Mouse (Mus musculus): ENCODE data around the gene Cpne1.
A peak's percentile ranks its signal among the peaks of the same experiment; 100 is the strongest.
"Not testable (repeated sequence)": the region's sequence is repeated elsewhere in the genome, so short reads cannot be mapped to it uniquely, and the experiment has no call there.

Gene Cpne1

DNA sequence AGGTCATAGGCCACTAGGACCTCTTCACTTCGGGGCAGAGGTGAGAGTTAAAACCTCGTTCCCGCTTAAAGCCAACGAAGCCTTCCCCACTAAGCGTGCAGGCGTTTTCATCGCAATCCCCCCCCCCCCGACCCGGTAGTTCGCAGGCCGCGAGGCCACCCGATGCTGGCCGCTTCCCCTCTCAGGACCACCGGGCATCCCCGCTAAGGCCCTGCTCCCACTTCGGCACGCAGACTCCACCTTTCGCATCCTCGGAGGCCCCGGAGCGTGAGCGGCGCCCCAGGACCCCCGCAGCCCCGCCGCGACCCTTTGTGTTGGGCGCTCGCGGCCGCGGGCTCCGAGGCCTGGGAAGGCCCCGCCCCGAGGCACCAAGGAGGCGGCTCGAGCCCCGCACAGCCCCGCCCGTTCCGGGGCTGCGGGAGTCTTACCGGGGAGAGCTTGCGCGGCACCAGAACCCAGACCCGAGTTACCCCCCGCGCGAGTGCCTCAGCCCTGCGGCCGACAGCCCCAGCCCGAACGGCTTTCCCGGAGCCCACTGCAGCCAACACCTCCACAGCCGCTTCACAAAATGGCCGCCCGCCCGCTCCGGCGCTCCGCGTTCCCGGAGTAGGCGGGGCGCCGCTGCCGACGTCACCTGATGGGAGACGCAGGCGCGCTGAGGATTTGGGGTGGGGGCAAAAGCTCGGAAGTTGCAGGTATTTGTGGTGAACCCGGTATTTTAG, at the start of gene Cpne1, which contains the start of gene Rbm12:
Cpne1 (minus strand) TSS at position 608 of the 722 bp plus-strand sequence.
Rbm12 (minus strand) TSS at position 621 of the 722 bp plus-strand sequence.
- peak; percentile 91 for DNase-seq (ENCODE audit: low read depth, low spot score)

DNA sequence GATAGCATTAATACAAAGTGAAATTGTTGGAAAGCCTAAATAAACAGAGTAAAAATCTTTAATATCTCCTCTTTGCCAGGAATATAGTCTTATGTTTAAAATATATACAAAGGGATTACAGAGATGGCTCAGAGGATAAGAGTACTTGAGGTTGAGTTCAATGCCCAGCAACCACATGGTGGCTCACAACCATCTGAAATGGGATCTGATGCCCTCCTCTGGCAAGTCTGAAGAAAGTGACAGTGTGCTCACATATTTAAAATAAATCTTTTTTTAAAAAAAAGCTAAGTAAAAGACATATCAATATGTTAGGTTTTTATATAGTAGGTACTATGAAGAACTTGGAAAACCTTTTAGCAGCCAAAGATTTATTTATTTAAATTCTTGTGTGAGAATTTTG, 39.8 kb upstream of the Cpne1 start:
- no peak for DNase-seq (ENCODE audit: low read depth, low spot score)

DNA sequence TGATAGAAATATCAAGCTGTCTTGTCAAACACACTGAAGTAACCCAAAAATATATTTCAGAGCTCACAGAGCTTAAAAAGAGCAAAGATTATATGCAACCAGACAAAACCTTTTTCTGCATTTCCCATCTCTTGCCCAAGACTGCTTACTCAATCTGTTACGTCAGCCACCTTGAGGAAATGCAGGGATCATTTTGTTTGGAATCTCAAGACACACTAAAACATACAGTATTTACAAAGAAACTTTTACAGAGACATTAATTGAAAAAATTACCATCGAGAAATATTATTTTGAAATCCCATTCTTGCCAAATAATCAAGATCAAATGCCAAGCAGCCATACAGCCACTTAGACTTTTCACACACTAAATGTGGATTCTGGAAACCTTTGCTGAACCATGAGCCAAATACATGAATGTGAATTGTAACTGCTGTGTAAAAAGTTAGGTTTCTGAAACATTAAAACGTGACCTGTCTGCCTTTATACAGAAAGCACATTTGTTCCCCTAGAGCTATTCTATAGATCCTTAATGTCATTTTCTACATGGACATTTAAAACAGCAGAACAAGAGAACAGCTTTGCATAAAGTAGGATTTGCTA, 35.7 kb upstream of the Cpne1 start:
- no peak for DNase-seq (ENCODE audit: low read depth, low spot score)

DNA sequence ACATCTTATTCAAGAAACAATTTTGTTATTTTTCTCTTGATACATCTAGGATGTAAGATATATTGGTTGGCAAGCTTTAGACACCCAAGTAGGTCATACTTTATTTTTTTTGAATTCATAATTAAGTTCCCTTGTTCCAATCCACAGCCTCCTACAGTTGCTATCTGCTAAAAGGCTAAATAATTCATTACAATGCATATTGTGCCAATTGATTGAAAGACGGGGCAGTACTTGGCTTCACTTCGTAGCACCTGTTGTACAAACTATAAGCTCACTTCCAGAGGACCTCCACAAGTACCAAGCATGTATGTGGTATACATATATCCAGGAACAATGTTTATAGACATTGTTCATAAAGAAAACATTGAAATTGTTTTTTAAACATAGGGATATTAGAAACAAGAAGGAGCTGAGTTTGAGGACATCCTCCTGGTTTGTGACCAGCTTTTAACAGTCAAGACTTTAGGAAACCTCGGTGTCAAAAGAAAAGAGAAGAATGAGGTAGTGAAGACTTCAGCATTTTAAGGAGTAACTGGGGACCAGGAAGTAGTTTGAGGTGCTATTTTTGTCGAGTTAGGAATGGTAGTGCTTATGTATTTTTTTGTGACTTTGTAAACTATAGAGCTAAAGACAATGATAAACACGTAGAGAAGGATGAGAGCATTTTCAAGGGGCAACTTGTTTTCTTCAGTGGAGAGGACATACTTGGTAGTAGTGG, 34.7 kb upstream of the Cpne1 start:
- DNase-seq (ENCODE audit: low read depth, low spot score): no peak

DNA sequence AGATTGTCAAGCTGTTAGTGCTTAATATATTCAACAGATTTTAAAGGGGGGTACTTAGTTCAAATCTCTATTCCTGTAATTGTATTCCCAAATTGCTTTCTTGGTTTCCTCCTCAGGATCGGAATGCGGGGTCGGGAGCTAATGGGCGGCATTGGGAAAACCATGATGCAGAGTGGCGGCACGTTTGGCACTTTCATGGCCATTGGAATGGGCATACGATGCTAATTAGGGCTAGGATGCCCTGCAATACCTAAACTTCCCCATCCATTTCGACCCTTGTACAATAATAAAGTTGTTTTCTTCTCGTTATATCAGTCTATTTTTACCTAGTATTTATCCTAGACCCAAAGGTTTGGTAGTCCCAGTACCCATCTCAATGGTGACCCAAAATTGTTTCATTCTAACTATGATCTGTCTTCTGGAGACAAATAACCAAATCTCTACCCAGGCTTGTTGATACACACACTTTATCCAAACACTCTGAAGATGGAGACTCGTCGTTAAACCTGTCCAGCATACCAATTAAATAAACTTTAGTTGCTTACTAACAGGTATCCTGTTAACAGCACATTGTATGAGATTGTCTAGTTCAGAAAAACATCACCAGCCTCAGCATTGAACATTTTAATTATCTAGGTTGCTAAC, 33.8 kb upstream of the Cpne1 start:
- DNase-seq (ENCODE audit: low read depth, low spot score): no peak

DNA sequence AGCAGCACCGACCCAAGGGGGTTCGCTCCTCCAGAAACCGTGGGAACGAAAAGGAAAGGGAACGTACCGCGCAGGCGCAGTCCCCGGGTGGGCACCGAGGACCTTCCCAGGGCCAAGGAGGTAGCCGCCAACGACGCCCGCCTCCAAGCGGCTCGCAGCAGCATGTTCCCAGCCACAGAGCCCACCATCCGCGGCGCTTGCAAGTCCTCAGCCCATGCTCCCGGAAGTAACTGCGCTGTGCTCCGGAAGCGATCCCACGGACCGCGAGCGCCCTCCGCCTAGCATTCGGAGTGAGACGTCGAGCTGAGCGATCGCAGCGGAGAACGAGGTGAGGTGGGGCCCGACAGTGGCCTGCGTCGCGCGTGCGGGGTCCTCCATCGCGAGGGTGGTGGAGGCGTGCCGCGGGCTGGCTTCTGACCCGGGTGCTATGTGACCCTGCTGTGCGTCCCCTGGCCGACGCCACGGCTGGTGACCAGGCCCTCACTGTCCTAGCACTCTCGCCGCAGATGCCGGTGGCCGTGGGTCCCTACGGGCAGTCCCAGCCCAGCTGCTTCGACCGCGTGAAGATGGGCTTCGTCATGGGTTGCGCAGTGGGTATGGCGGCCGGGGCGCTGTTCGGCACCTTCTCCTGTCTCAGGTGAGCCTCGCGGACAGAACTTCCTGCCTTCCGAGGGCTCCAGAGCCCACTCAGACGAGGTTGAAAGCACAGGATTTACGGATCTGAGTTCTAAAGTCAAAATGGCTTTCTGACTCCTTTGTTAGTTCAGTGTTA, 32.4 kb upstream of the Cpne1 start, which contains the start of the genes Romo1 and Nfs1:
Romo1 (plus strand) TSS at position 87 of the 772 bp plus-strand sequence.
Nfs1 (minus strand) TSS at position 234 of the 772 bp plus-strand sequence.
- DNase-seq (ENCODE audit: low read depth, low spot score): peak; percentile 95

DNA sequence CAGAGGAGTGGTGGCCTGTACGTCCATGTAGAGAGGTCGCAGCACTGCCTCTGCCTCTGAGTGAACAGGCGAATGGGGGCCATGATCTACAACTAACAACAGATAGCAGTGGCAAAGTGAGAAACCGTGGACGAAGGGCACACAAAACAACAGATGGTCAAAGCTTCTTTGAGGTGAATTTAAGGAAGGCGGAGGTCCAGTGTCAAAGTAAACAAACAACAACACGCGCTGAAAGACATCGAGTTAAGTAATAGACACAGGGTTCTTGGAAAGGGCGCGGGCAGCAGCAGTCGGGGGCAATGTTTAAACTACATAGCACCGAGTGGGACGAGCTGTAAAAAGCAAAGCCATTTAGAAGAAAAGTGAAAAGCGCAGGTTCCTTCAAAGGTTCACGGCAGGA, 31.6 kb upstream of the Cpne1 start:
- no peak for DNase-seq (ENCODE audit: low read depth, low spot score)

DNA sequence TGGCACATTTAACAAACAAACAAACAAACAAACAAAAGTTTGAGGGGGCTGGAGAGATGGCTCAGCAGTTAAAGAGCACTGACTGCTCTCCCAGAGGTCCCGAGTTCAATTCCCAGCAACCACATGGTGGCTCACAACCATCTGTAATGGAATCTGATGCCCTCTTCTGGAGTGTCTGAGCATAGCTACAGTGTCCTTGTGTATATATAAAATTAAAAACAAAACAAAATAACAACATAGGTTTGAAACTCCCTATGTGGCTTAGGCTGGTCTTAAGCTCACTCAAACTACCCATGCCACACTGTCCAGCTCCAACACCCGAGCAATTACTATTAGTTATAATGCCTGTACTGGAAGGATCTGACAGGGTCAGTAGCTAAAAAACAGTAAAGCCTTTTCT, 31.1 kb upstream of the Cpne1 start:
- DNase-seq (ENCODE audit: low read depth, low spot score): no peak

DNA sequence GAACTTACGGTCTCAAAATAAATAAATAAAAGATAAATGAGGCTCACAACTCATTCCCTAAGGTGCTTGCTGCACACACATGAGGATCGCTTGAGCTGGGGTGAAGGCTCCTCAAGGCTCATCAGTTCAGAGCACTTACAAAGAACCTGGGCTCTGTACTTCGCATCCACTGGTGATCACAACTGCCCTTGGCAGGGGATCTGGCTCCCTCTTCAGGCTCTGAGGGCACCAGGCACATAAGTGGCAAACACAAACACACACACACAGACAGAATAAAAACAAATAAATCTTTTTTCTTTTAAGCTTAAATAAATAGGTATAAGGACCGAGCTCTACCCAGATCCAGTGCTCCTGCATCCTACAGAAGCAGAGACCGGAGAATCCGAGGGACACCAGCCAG, 23.9 kb upstream of the Cpne1 start:
- DNase-seq (ENCODE audit: low read depth, low spot score): peak; percentile 49

DNA sequence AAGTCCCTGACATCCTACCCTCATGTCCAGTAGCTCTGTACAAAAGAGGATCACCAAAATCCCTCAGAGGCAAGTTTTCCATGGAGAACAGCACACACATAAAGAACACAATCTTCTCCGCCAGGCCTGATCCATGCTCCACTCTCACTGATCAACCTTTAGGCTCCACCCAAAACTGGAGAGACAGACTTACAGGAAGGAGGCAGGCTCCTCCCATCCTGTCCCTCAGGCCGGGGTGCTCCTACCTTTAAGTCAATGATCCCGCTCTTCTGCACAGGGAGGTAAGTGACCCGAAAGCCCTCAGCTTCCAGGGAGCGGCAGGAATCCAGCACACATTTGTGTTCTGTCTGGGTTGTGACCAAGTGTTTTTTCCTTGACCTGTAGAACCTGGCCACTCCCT, 22.4 kb upstream of the Cpne1 start:
- peak; percentile 59 for DNase-seq (ENCODE audit: low read depth, low spot score)

DNA sequence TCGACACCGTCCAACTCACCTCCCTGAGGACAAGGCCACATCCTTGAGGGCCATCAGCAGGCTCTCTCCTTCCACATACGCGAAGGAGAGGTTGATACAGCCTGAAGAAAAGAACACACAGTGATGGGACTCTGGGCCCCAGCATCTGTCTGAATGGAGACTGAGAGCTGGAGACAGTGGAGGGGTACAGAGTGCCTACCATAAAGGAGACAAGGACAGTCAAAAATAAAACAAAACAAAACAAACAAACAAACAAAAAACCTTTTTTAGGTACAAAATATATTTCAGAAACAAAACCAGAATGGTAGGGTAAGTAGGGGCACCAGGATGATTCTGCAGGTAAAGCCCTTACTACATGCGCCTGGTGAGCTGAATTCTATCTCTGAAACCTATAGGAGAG, 15.2 kb upstream of the Cpne1 start, which contains the start of gene Gm28036:
Gm28036 (minus strand) TSS at position 101 of the 400 bp plus-strand sequence.
- no peak for DNase-seq (ENCODE audit: low read depth, low spot score)

DNA sequence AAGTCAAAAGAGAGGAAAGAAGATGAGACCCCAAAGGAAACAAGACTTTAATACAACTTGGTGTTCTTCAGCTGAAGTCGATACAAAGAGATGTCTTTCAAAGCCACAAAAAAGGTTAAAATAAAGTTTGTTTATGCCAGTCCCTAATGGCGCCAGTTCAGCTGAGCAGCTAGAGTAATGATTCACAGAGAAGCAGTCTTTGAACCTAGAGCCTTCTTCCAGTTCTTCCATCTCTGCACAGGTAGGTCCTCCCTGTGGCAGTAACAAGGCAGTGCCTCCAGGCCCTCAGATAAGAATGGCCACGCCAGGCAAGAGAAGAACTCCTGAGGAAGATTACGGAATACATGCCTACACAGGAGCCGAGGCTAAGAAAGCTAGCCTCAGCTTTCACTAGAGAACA, 12.0 kb upstream of the Cpne1 start:
- no peak for DNase-seq (ENCODE audit: low read depth, low spot score)

DNA sequence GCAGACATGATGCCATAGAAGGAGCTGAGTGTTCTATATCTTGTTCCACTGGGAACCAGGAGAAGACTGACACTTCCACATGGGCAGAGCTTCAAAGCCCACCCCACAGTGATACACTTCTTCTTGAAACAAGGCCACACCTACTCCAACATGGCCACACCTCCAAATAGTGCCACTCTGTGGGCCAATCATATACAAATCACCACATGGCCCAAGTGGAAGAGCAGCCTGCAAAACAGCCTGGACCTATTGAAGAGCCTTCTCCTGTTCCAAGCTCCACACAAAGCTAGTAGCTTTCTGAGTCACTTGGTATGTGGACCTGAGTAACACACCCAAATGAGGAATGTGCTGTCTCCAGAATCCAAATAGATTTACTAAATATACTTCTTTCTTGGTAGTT, 7.8 kb upstream of the Cpne1 start:
- peak; percentile 36 for DNase-seq (ENCODE audit: low read depth, low spot score)

DNA sequence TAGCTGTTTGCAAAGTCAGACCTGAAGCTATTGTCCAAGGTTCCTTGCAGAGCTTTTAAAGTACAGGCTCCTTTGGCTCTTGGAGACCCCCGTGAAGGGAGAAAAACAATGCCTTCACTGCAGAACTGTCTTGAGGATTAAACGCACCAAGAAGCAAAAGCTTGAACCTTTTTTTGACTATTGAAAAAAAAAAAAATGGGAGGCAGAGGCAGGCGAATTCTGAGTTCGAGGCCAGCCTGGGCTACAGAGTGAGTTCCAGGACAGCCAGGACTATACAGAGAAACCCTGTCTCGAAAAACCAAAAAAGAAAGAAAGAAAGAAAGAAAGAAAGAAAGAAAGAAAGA, 287 bp upstream of the Cpne1 start:
- not testable (repeated sequence) for DNase-seq (ENCODE audit: low read depth, low spot score)

DNA sequence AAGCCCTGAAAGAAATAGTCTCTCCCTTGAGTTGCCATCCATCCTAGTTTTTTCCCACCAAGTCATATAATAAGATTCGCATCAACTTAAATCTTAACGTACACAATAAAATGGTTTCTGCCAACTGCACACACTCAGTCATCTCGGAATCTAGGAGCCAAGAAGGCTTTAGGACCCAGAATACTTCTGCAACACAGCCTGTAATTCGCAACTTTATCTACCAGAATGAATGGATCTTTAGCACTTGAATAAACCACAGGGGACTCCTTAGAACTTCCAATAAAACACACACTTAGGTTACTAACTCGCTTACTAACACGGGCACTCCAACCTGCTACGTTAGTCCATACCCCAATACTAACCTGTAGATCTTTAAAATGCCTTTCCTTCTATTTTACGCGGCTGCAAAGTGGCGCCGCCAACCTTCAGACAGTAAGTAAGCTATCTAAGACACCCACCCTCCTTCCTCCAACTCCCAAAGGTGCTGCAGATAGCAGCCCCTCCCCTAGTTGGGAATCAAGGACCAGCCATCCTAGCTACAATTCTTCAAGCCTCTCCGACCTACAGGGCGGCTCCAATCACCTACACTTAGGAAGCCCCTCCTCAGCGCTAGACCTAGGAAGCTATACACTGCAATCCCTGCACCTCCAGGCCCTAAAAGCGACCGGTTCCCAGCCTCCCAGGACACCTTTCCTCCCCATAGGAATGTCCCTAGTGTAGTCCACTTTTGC, 973 bp downstream of the Cpne1 start:
- peak; percentile 63 for DNase-seq (ENCODE audit: low read depth, low spot score)

DNA sequence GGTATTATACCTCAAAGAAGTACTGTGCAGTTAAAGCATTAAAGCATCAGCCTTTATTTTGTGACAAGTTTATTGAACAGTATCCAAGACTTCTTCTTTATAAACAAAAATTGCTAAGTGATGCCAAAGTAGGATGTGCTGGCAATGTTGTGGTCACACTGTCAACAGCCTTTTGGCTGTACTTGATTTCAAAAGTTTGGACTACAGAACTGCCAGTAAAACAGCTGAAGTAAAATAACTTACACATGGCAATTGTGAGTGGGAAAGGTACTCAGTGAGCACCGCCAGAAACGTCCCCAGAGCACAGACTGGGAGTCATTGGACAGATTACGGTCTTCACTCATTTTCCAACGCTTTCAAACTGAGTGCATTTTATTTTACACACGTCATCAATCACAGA, 19.8 kb downstream of the Cpne1 start:
- DNase-seq (ENCODE audit: low read depth, low spot score): no peak

DNA sequence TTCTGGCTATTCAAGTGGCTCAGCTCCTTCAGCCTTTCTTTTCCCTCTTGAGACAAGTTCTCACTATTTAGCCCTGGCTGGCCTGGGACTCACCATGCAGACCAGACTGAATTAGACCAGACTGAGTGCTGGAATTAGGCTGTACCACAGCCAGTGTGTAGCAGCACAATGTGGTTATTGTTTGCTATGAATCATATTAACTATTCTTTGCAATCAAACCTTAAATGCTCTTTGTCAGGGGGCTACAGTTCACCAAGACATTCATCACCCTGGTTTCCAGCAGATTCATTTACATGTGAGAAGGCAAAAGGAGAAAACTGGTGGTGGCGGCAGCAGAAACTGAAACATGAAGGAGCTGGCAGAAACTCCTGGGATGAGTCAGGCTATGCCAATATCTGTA, 22.0 kb downstream of the Cpne1 start:
- DNase-seq (ENCODE audit: low read depth, low spot score): no peak

DNA sequence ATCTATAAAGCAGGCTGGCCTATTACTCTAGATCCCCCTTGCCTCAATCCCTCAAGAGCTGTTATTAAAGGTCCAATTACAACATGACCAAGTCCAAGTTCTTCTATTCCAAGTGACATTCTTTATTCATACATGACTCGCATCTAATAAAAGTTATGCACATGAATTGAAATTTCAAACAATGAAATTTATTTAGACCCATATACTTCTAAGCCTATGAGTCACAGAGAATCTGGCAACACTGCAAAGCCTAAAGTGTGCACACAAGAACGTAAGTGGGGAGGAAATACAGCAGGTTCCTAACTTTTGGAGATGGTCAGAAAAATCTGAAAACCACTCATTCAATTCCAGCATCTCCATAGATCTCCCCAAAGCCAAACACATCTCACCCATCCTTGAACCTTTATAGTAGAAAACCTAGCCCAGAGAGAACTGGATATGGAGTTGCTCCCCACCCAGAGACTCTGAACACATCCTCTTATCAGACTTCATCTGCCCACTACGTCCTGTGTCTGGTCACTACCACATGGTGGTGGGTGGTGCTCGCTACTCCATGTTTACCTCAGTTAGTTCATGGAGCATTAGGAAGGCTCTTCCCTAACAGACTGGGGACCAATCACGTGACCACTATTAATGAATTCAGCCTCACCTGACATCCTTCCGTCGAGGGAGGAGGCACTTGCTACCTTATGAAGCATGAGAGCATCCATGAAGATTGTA, 24.2 kb downstream of the Cpne1 start:
- DNase-seq (ENCODE audit: low read depth, low spot score): no peak

DNA sequence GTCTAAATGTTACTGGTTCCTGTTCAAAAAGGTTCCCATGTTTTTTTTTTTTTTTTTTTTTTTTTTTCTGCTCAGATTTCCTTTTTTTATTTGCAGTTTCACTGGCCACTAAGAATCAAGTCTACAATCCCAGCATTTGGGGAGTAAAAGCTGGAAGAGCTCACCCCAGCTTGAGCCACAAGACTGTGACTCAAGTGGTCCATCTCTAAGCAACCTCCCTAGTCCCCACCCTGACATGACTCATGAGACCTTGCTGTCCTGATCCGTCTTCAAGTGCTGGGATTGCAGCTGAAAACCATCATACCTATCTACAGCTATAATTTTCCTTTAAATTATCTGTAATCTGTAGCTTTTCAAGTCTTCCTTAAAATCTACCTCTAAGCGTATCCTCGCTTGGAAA, 27.2 kb downstream of the Cpne1 start:
- no peak for DNase-seq (ENCODE audit: low read depth, low spot score)

DNA sequence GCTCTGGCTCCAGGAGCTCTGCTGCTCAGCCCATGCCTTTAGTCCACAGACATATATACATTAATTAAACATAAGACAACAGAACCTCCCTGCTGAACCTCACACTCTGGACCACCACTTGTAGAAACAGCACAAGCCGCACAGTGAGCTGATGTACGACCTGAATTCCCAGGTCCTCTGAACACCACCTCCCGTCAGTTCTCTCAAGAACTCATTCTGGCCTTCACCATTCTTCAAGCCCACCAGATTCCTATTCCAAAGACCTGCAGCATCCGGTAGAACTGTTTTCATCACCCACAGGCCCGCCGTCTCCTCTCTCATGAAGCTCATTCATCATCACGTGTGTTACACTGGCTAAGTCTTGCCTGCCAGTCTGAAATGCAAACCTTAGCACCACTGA, 31.4 kb downstream of the Cpne1 start:
- no peak for DNase-seq (ENCODE audit: low read depth, low spot score)
